Mouse (Mus musculus) C2C12 (cell line): ENCODE measurements at regions not wholly inside any gene's neighbourhood (a gene's known extent, or its start where the extent isn't known, plus 50 kb on each side); places are given as distances from the start of the nearest gene placed in this dataset.

Source experiments
- CEBPB ChIP-seq: IDR thresholded peaks from one replicate; pipeline ENCODE4 v1.6.1; 2011; ENCODE audit warnings: low read depth, mild to moderate bottlenecking, control low read depth, moderate library complexity
- CTCF ChIP-seq: IDR thresholded peaks from one replicate; pipeline ENCODE4 v1.5.1; 2011; ENCODE audit not compliant: control insufficient read depth, insufficient read depth, insufficient read length
- MAX ChIP-seq: IDR thresholded peaks from one replicate; pipeline ENCODE4 v1.6.1; 2011; ENCODE audit warnings: mild to moderate bottlenecking, control low read depth
- MYOD1 ChIP-seq: IDR thresholded peaks from one replicate; pipeline ENCODE4 v1.6.1; 2011; ENCODE audit warnings: low read depth; ENCODE audit not compliant: control insufficient read depth, insufficient read length

DNA sequence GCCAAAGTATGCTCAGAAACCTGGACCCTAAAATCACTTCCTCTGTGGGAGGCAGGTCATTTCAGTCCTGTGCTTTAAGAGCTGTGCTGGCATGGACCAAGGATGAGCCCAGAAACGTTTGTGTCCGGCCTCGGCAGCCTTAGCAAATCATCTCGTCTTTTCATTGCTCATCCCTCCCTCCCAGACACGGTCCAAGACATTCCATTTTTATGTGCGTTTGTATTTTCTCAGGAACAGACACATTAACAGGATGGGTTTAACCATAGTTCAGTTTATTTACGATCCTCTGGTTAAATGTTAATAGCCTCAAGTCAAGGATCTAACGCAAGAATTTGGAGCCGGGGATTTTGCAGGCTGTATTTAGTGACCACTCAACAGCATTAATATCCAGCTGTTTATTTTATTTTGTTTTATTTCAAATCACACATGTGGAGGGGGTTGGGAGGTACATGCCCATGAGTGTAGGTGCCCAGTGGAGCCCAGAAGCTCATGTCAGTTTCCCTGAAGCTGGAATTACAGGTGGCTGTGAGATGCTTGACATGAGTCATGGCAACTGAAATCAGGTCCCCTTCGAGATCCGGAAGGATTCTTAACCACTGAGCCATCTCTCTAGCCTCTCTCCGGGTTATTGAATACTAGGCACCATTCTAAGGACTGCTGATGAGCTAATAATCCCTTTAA, 212.1 kb upstream of the Gm5148 start:
- TF ChIP-seq CTCF (no peak), MAX (no peak), MYOD1 (no peak), CEBPB (no peak)
